Mouse (Mus musculus) hindbrain, postnatal 0 days (tissue): Measurements from ENCODE around the gene Dpy19l3. TPM values are rescaled to one million over a fixed set of nuclear protein-coding genes. Genes with fewer than 3 reads are reported as not detected.

Source experiments
- ATAC-seq: fragments of 200-750 bp; cut with Nextera tagmentation; 2 replicates; pipeline ENCODE4 v1.8.0; 2017; ENCODE audit warnings: mild to moderate bottlenecking, moderate TSS enrichment, moderate library complexity
- DNase-seq: peaks from one replicate; pipeline ENCODE4 v3.0.0-alpha.2; 2015; ENCODE audit warnings: low spot score
- H3K27ac ChIP-seq: fragments of 300-500 bp; sonication (generic); 2 replicates; pipeline ENCODE4 v1.5.1; 2014; ENCODE audit warnings: mild to moderate bottlenecking
- H3K27me3 ChIP-seq: fragments of 300-500 bp; sonication (generic); 2 replicates; pipeline ENCODE4 v1.6.1; 2014; ENCODE audit warnings: low read length, mixed read lengths; ENCODE audit not compliant: insufficient read depth
- H3K36me3 ChIP-seq: fragments of 300-500 bp; sonication (generic); 2 replicates; pipeline ENCODE4 v1.6.1; 2014; ENCODE audit warnings: low read length, mixed read lengths; ENCODE audit not compliant: insufficient read depth
- H3K4me1 ChIP-seq: fragments of 300-500 bp; sonication (generic); 2 replicates; pipeline ENCODE4 v1.6.1; 2014; ENCODE audit warnings: antibody characterized with exemption, low read length, mixed read lengths; ENCODE audit not compliant: insufficient read depth
- H3K4me2 ChIP-seq: fragments of 300-500 bp; sonication (generic); 2 replicates; pipeline ENCODE4 v1.6.1; 2014; ENCODE audit warnings: low read depth, mild to moderate bottlenecking, low read length, moderate library complexity, mixed read lengths
- H3K4me3 ChIP-seq: fragments of 300-500 bp; sonication (generic); 2 replicates; pipeline ENCODE4 v1.5.1; 2014; ENCODE audit warnings: low read length
- H3K9ac ChIP-seq: fragments of 300-500 bp; sonication (generic); replicated peaks from 2 replicates; pipeline ENCODE4 v1.6.1; 2014; ENCODE audit warnings: mild to moderate bottlenecking, low read length, moderate library complexity, mixed read lengths
- H3K9me3 ChIP-seq: fragments of 300-500 bp; sonication (generic); 2 replicates; pipeline ENCODE4 v1.6.1; 2016; ENCODE audit warnings: low read length, mixed read lengths
- CTCF ChIP-seq: IDR thresholded peaks from 2 replicates; pipeline ENCODE4 v1.5.1; 2016; ENCODE audit warnings: antibody characterized with exemption, control low read depth, low read depth
- WGBS: fragments of 180-500 bp; shearing (Covaris S2); extraction: QIAGEN DNeasy Blood & Tissue Kit; methylation state at CpG from one replicate; pipeline ENCODE4 v1.1.7; 2014; 5-methylcytosine and 5-hydroxymethylcytosine counted together
- polyA plus RNA-seq: library from polyadenylated mRNA; unstranded; fragments of >200 nt; fragmentation: Nextera tagmentation; extraction: Ambion mirVana; gene quantifications from 2 replicates; pipeline ENCODE4 v1.2.1, GENCODE M21; 2015
- total RNA-seq: library from RNA; depleted of rRNA; stranded (reverse); fragments of >200 nt; gene quantifications from 2 replicates; pipeline ENCODE4 v1.2.3, GENCODE M21; 2014

The Dpy19l3 gene
- total and polyA plus RNA-seq, 2 experiments from 2014 or later: 32.1 to 36.9 TPM

GRCm38 (mm10) chr7:35729621-35730031 is 24.6 kb downstream of the Dpy19l3 start:
- H3K9ac ChIP-seq: no peak overlapping the region
- H3K36me3 ChIP-seq: peaks cover 7% of the 10 kb centered on the region; the same call in 1 of the 2 replicates
- H3K4me2 ChIP-seq: no peak overlapping the region
- H3K4me1 ChIP-seq: no peaks in the 10 kb centered on the region
- peak; percentile 70 for ATAC-seq
- TF ChIP-seq CTCF: no peak
- no peaks in the 10 kb centered on the region for H3K9me3 ChIP-seq
- H3K27me3 ChIP-seq: no peaks in the 10 kb centered on the region
- no peak overlapping the region for H3K4me3 ChIP-seq
- peak; percentile 39 for DNase-seq
- WGBS: 75% methylated on average over 9 of the region's 9 CpGs
- peak overlapping the region; percentile 26; the same call in 1 of the 2 replicates for H3K27ac ChIP-seq

DNA sequence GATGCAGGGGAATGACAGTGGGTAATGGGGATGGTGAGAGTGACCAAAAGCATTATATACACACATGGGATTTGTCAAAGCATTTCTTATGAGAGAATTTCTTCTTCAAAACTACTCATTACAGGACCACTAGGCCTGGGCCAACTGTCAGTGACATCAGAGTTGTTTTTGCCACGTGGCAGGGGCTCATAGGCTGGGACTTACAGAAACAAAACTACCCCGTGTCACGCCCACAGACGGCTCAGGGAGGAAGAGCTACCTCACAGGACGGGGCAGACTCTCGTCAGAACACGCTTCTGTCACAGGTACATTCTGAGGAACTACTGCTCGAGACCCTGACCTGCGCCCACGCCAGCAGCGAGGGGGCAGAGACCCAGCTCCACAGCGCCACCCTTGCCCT is 25.9 kb downstream of the Dpy19l3 start:
- H3K4me3 ChIP-seq: no peak overlapping the region
- no peak overlapping the region for H3K9ac ChIP-seq
- no peak for TF ChIP-seq CTCF
- no peak for ATAC-seq
- H3K9me3 ChIP-seq: no peaks in the 10 kb centered on the region
- no peak overlapping the region for H3K4me2 ChIP-seq
- no peaks in the 10 kb centered on the region for H3K27me3 ChIP-seq
- peaks cover 7% of the 10 kb centered on the region; the same call in 1 of the 2 replicates for H3K36me3 ChIP-seq
- WGBS: 94% methylated on average over 12 of the region's 12 CpGs
- H3K27ac ChIP-seq: no peak overlapping the region
- no peaks in the 10 kb centered on the region for H3K4me1 ChIP-seq
- no peak for DNase-seq

DNA sequence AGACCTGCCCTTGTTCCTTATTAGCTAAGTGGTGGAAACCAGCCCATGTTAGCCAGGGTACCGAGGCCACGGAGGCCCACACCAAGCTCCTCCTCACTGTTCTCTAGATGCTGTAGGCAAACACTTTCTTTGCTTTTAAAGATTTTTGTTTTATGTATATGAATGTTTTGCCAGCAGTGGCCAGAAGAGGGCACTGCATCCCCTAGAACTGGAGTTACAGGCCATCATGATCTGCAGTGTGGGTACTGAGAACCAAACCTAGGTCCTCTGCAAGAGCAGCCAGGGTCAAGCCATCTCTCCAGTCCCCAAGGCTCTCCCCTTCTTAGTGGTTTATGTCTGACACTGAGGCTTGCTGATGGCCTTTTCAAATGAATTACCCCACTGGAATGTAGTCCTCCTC is 31.2 kb downstream of the Dpy19l3 start:
- Histone ChIP-seq H3K27ac (no peak overlapping the region), H3K4me2 (no peak overlapping the region), H3K9ac (no peak overlapping the region), H3K4me3 (no peak overlapping the region), H3K4me1 (no peaks in the 10 kb centered on the region), H3K9me3 (no peaks in the 10 kb centered on the region), H3K36me3 (peaks cover 18% of the 10 kb centered on the region), H3K27me3 (no peaks in the 10 kb centered on the region)
- ATAC-seq: no peak
- WGBS: 97% methylated on average over 2 of the region's 2 CpGs
- no peak for TF ChIP-seq CTCF
- no peak for DNase-seq

DNA sequence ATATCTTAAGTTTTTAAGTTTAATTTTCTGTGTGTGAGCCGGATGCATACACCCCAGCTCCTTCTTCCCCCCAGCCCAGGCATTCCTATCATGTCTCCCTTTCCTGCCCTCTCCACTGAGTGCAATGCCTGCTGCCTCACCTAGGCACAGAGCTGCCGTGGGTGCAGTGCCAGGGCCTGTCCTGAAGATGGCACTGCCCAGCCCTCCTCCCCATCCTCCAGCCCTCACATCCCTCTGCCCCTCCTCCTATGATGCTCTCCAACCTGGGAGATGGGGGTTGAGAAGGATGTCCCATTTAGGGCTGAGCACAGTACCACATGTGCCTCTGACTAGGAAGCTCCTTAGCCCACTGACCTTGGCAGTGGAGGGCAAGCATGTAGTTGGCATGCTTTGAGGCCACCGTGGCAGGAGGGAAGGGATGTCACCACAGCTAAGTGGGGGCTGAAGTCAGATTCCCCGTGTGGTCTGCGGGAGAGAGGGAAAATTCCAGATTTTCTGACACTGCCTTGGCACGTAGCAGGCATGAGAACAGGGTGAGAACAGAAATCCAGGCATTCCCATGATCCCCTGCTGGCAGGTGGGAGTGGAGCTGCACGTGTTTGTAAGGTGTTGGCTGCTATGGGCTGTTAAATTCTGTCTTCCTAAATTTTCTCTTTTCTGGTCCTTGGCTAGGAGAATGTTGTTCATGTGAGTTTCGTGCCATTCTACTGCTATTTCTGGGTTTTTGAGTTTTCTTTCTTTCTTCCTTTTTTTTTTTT is 35.7 kb downstream of the Dpy19l3 start:
- H3K9ac ChIP-seq: no peak overlapping the region
- H3K4me3 ChIP-seq: no peak overlapping the region
- no peaks in the 10 kb centered on the region for H3K9me3 ChIP-seq
- no peak overlapping the region for H3K4me2 ChIP-seq
- 88% methylated on average over 8 of the region's 8 CpGs for WGBS
- no peak overlapping the region for H3K27ac ChIP-seq
- H3K4me1 ChIP-seq: no peaks in the 10 kb centered on the region
- peak; percentile 55 for TF ChIP-seq CTCF
- DNase-seq (no peak), ATAC-seq (peak; percentile 59; the same call in 1 of the 2 replicates)
- no peaks in the 10 kb centered on the region for H3K27me3 ChIP-seq
- peaks cover 31% of the 10 kb centered on the region for H3K36me3 ChIP-seq

DNA sequence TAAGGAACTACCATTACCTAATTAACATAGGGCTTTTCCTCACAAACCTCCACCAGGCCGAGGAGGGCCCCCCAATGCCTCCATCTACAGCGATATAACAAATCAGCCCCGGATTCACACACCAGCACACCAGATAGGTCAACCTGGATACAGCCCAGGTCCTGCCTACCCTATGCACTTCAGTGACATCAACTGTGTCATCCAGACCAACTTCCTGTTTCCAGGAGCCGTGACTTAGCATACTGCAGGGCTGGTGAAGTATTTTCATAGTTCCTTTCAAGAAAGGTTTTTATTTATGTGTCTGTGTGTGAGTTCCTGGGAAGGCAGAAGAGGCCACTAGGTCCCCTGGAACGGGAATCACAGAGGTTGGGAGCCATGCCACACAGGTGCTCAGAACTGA is 43.9 kb downstream of the Dpy19l3 start:
- H3K4me3 ChIP-seq: no peak overlapping the region
- peaks cover 39% of the 10 kb centered on the region; the same call in 1 of the 2 replicates for H3K36me3 ChIP-seq
- no peaks in the 10 kb centered on the region for H3K4me1 ChIP-seq
- WGBS: 93% methylated on average over 5 of the region's 5 CpGs
- H3K9me3 ChIP-seq: no peaks in the 10 kb centered on the region
- ATAC-seq: no peak
- H3K4me2 ChIP-seq: no peak overlapping the region
- no peak for DNase-seq
- H3K27me3 ChIP-seq: no peaks in the 10 kb centered on the region
- no peak for TF ChIP-seq CTCF
- H3K9ac ChIP-seq: no peak overlapping the region
- no peak overlapping the region for H3K27ac ChIP-seq

GRCm38 (mm10) chr7:35708101-35708500 is 46.2 kb downstream of the Dpy19l3 start:
- H3K4me1 ChIP-seq: no peaks in the 10 kb centered on the region
- H3K27ac ChIP-seq: no peak overlapping the region
- H3K4me3 ChIP-seq: no peak overlapping the region
- 84% methylated on average over 16 of the region's 16 CpGs for WGBS
- no peak overlapping the region for H3K4me2 ChIP-seq
- peaks cover 28% of the 10 kb centered on the region; the same call in 1 of the 2 replicates for H3K36me3 ChIP-seq
- ATAC-seq: no peak
- TF ChIP-seq CTCF: no peak
- no peaks in the 10 kb centered on the region for H3K9me3 ChIP-seq
- DNase-seq: no peak
- no peaks in the 10 kb centered on the region for H3K27me3 ChIP-seq
- no peak overlapping the region for H3K9ac ChIP-seq

GRCm38 (mm10) chr7:35699005-35699404 is 55.2 kb downstream of the Dpy19l3 start:
- peaks cover 16% of the 10 kb centered on the region; the same call in 1 of the 2 replicates for H3K36me3 ChIP-seq
- no peak for TF ChIP-seq CTCF
- H3K27me3 ChIP-seq: no peaks in the 10 kb centered on the region
- ATAC-seq (no peak), DNase-seq (no peak)
- no peak overlapping the region for H3K4me2 ChIP-seq
- no peaks in the 10 kb centered on the region for H3K4me1 ChIP-seq
- 90% methylated on average over 8 of the region's 8 CpGs for WGBS
- no peak overlapping the region for H3K4me3 ChIP-seq
- H3K9me3 ChIP-seq: no peaks in the 10 kb centered on the region
- H3K9ac ChIP-seq: no peak overlapping the region
- no peak overlapping the region for H3K27ac ChIP-seq
